Mouse (Mus musculus): ENCODE results near the gene Gm49510.

The Gm49510 gene

GRCm38 (mm10) chr15:78916052-78916826 lies 16.8 kb downstream of the Gm49510 start:
- no peak for DNase-seq

- no peak for DNase-seq
These were observed 18.7 kb downstream of the Gm49510 start for GRCm38 (mm10) chr15:78918126-78918525.

GRCm38 (mm10) chr15:78919914-78920313 lies 20.4 kb downstream of the Gm49510 start:
- no peak for DNase-seq

GRCm38 (mm10) chr15:78922700-78923099 lies 23.2 kb downstream of the Gm49510 start:
- DNase-seq, result no peak

- DNase-seq, result no peak
These were observed 24.1 kb downstream of the Gm49510 start for GRCm38 (mm10) chr15:78923585-78923984.

- no peak for DNase-seq
These were observed 25.7 kb downstream of the Gm49510 start for GRCm38 (mm10) chr15:78925129-78925528.

GRCm38 (mm10) chr15:78926021-78926919 lies 26.8 kb downstream of the Gm49510 start, which contains the start of gene Lgals1:
Lgals1 (plus strand) TSS chr15:78926725.
- DNase-seq, result peak; percentile 46

- no peak for DNase-seq
These were observed 27.7 kb downstream of the Gm49510 start for GRCm38 (mm10) chr15:78927021-78927787.

- DNase-seq, result peak; percentile 69
These were observed 28.5 kb downstream of the Gm49510 start for GRCm38 (mm10) chr15:78927788-78928457.

GRCm38 (mm10) chr15:78928539-78928938 lies 29.1 kb downstream of the Gm49510 start:
- DNase-seq, result no peak

GRCm38 (mm10) chr15:78930192-78930706 lies 30.8 kb downstream of the Gm49510 start:
- DNase-seq, result no peak

GRCm38 (mm10) chr15:78930801-78931426 lies 31.4 kb downstream of the Gm49510 start:
- no peak for DNase-seq

- DNase-seq, result no peak
These were observed 32.1 kb downstream of the Gm49510 start for GRCm38 (mm10) chr15:78931577-78931976.

- DNase-seq, result peak; percentile 88
These were observed 35.4 kb downstream of the Gm49510 start, which contains the start of gene Nol12 for GRCm38 (mm10) chr15:78934784-78935320. Nol12 (plus strand) TSS chr15:78934933.

GRCm38 (mm10) chr15:78936403-78936802 lies 36.9 kb downstream of the Gm49510 start:
- DNase-seq, result no peak

GRCm38 (mm10) chr15:78937311-78937710 lies 37.8 kb downstream of the Gm49510 start:
- DNase-seq, result no peak

GRCm38 (mm10) chr15:78937963-78938362 lies 38.5 kb downstream of the Gm49510 start:
- DNase-seq, result no peak

GRCm38 (mm10) chr15:78940325-78940724 lies 40.9 kb downstream of the Gm49510 start:
- DNase-seq, result no peak

GRCm38 (mm10) chr15:78942663-78943062 lies 43.2 kb downstream of the Gm49510 start:
- DNase-seq, result peak; percentile 77

GRCm38 (mm10) chr15:78946232-78946631 lies 46.8 kb downstream of the Gm49510 start:
- no peak for DNase-seq

- peak; percentile 86 for DNase-seq
These were observed 48.2 kb downstream of the Gm49510 start, which contains the start of gene Triobp for GRCm38 (mm10) chr15:78947657-78948056. Triobp (plus strand) TSS chr15:78947724.

Measured in right cerebral cortex, adult 18-20 months (tissue).